Mouse (Mus musculus) urinary bladder, adult 18-20 months (tissue): ENCODE data around the gene Hdac2.

Source experiments
- DNase-seq, 2 experiments: peaks; one replicate each; pipeline ENCODE4 v3.0.0; 2022; ENCODE audit warnings: low spot score in 2 of 2, mixed read lengths in 2 of 2

Hdac2 gene

GRCm38 (mm10) chr10:36974086-36974675 is at the start of gene Hdac2:
Gene Hdac2 (plus strand): TSS chr10:36974544.
- DNase-seq, result peak; percentile 79 to 82

- no peak for DNase-seq
Measured at GRCm38 (mm10) chr10:36928212-36928611, 46.1 kb upstream of the Hdac2 start.

DNA sequence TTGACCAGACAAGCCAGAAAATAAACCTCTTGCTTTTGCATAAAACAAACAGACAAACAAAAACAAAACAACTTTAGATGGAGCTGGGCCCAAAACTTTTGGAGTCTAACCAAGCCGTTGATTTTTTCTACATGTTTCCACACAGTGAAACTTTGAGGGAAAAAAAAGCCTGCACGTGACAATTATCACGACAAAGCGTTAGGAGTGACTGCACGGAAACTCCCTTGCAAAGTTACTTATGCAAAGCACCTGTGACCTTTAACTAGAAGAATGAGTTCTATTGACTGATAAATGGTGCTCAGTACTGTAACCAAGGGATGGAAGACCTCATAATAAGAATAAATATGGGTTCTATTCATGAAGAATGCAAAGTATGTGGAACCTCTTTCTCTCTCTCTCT is 38.5 kb upstream of the Hdac2 start:
- DNase-seq, result no peak

- no peak for DNase-seq
Measured at GRCm38 (mm10) chr10:36936271-36936670, 38.1 kb upstream of the Hdac2 start.

GRCm38 (mm10) chr10:36951742-36952141 is 22.6 kb upstream of the Hdac2 start:
- no peak for DNase-seq

DNA sequence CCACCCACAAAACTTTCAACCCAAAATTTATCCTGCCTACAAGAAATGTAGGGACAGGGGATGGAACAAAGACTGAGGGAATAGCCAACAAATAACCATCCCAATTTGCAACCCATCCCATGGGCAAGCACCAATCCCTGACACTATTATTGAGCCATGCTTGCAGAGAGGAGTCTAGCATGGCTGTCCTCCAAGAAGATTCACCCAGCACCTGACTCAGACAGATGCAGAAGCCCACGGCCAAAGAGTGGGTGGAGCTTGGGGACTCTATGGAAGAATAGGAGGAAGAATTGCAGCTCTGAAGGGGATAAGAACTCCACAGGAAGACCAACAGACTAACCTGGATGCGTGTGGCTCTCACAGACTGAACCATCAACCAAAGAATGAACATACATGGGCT is 21.7 kb upstream of the Hdac2 start:
- no peak for DNase-seq

- no peak for DNase-seq
Measured at GRCm38 (mm10) chr10:36959563-36960110, 14.7 kb upstream of the Hdac2 start.

- no peak for DNase-seq
Measured at GRCm38 (mm10) chr10:36964406-36964805, 9.9 kb upstream of the Hdac2 start.

DNA sequence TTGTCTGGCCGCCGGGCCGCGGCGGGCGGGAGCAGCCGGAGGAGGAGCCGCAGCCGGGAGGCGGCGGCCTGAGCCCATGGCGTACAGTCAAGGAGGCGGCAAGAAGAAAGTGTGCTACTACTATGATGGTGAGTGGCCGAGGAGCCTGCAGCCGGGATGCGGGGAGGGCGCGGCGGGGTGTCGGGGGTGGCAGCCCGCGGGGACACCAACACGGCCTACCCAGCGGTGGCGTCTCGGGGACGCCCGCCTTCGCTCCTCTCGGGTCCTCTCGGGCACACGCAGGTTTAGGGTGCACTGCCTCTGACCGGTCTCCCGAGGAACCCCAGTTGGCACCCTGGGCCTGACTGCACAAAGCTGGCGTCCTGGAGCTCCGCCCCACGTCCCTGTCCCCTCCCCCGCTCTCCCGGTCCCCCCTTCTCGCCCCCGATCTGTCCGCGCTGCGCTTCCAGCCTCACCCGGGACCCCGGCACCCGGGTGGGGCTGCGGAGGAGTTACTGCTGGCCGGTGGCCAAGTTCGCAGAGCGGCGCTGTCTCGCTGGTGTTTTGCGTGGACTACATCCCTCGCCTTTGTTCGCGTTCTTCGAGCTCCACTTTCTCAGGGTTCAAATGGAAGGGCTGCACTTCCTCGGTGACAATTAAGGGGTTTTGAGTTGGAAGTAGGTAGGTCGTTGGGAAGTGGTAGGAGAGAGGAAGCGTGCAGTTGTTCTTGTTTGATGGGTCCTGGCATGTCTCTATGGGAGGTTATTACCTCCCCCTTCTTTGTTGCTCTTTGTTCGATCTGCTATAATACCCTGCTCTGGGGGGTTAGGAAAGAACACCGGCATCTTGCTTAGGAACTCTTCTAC is 554 bp downstream of the Hdac2 start:
- DNase-seq, result peak in 1 of 2 experiments; percentile 58

DNA sequence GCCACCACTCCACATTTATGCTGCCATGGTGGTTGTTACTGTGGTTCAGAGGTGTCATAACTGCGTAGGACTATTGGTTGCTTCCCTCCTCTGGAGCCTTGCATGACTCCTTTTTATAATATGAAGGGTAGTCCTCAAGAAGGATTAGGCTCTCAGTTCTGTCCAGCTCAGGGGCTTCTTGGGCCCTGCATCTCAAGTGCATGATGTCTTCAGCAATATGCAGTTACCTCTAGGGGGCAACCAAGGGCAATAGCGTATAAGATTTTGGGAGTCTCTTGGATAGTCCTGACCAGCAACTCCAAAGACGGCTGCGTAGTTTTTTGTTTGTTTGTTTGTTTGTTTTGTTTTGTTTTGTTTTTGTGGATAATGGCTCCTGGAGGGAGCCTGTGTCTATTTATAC is 7.5 kb downstream of the Hdac2 start:
- no peak for DNase-seq

DNA sequence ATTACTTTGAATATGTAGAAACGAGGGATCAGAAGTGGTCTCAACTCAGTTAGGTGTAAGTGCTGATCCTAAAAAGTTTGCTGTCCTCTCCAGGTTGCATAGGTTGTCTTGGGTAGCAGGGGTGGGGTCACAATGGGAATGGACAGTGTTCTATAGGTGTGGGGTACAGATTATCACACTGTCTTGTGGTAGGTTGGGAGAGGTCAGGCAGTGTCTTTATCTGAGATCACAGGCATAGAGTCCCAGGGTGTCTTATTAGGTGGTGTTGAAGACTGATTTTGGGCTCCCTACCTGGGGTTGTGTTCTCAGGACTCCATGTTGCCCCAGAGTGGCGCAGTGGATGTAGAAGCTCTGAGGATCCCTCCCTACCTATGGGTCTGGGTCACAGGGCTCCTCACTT is 17.8 kb downstream of the Hdac2 start:
- DNase-seq, result no peak

GRCm38 (mm10) chr10:37000839-37001238 is 26.5 kb downstream of the Hdac2 start:
- no peak for DNase-seq

- DNase-seq, result peak; percentile 36
Measured at GRCm38 (mm10) chr10:37014274-37015107, 40.1 kb downstream of the Hdac2 start.

GRCm38 (mm10) chr10:37015729-37016128 is 41.4 kb downstream of the Hdac2 start:
- DNase-seq, result no peak

DNA sequence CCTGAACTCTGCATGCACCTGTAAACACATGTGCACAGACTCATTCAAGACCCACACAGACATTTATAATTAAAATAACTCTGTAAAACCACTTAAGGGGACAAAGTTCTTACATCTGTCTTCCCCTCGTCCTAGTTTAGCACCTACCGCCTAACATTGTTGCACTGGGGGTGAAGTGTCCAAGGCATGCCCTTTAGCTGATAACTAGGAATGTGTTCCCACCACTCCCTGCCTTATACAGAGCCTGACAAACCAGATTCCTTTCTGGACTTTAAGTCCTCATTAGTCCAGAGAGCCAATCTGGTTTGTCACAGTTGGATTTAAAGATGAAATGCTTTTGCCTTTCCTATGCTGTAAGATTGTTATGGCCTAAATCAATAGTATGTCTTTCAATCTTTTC is 41.9 kb downstream of the Hdac2 start:
- DNase-seq, result no peak

DNA sequence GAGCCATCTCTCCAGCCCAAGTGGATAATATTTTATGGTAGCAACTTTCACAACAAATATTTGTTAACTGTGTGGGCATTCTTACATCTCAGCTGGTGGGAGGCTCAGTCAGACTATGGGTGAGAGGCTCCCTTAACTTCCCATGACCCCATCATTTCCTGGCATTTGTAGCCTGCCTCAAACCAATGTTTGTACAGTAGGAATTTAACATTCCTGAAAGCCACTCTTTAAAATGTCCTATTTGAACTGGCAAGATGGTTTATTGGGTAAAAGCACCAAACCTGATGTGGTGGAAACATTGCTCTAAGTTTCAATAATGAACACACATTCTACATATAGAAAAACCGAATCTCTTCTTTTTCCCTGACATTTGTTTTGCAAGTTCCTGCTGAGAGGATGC is 50.0 kb downstream of the Hdac2 start:
- no peak for DNase-seq

DNA sequence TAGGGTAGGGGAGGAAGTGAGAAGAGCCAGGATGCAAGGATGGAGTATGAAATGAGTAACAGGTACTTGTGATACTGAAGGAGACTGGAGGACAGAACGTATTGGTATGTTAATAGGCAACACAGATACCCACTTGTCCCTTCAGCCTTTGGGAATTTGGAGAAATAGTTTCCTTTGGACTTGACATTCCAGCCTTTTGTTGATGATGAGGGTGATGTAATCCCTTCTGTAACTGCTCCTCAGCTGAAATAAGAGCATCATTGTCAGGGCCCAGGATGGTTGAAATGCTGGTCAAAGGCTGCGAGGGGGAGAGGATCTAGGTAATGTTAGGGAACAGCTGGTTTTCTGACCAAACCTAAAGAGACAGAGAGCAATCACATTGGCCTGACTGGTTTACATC is 54.3 kb downstream of the Hdac2 start:
- DNase-seq, result no peak

GRCm38 (mm10) chr10:37035090-37035497 is 60.8 kb downstream of the Hdac2 start:
- DNase-seq, result no peak

DNA sequence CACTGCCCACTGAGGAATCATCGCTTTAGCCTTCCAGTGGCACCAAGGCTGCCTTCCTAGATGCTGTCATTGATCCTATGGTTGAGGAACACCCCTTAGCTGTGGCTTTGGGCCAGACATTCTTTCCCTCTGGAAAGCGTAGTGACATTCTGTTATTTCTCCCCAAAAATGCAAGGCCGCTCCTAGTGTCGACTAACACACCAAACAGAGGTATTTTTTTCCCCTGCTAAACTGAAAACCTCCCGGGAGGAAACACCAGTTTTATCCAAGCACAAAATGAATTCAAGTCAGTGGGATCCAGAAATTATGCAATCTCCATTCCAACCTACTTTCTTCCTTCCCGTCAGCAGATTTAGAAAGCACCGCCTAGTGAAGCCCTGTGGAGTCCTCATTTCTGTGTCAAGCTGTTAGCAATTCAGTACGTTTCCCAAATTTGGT is 73.3 kb downstream of the Hdac2 start:
- DNase-seq, result peak in 1 of 2 experiments; percentile 8
